Mouse (Mus musculus): ENCODE measurements around the gene Dohh. TPM values are rescaled to one million over a fixed set of nuclear protein-coding genes. Genes with fewer than 3 reads are reported as not detected.

Dohh gene
- total RNA-seq, 2 experiments from 2014 or later = 79.1 to 87.1 TPM

- peak; percentile 84 for DNase-seq (ENCODE audit: extremely low spot score in 1 of 2, low spot score in 1 of 2)
These were observed 27.0 kb upstream of the Dohh start, which contains the start of gene Mfsd12 for GRCm38 (mm10) chr10:81356991-81357844. TSS of gene Mfsd12 (plus strand) at chr10:81357491.

GRCm38 (mm10) chr10:81358209-81358608, 26.0 kb upstream of the Dohh start:
- no peak for DNase-seq (ENCODE audit: extremely low spot score in 1 of 2, low spot score in 1 of 2)

- DNase-seq (ENCODE audit: extremely low spot score in 1 of 2, low spot score in 1 of 2) = no peak
These were observed 25.4 kb upstream of the Dohh start for GRCm38 (mm10) chr10:81358841-81359240.

GRCm38 (mm10) chr10:81360721-81361120, 23.5 kb upstream of the Dohh start:
- no peak for DNase-seq (ENCODE audit: extremely low spot score in 1 of 2, low spot score in 1 of 2)

GRCm38 (mm10) chr10:81362336-81362949, 21.8 kb upstream of the Dohh start:
- DNase-seq (ENCODE audit: extremely low spot score in 1 of 2, low spot score in 1 of 2) = no peak

- no peak for DNase-seq (ENCODE audit: extremely low spot score in 1 of 2, low spot score in 1 of 2)
These were observed 20.5 kb upstream of the Dohh start for GRCm38 (mm10) chr10:81363436-81364346.

GRCm38 (mm10) chr10:81364666-81365065, 19.6 kb upstream of the Dohh start:
- DNase-seq (ENCODE audit: extremely low spot score in 1 of 2, low spot score in 1 of 2) = no peak

- no peak for DNase-seq (ENCODE audit: extremely low spot score in 1 of 2, low spot score in 1 of 2)
These were observed 19.2 kb upstream of the Dohh start for GRCm38 (mm10) chr10:81365073-81365472.

- no peak for DNase-seq (ENCODE audit: extremely low spot score in 1 of 2, low spot score in 1 of 2)
These were observed 18.4 kb upstream of the Dohh start, which contains the start of gene 4930404N11Rik for GRCm38 (mm10) chr10:81365672-81366476. TSS of gene 4930404N11Rik (minus strand) at chr10:81365816.

- no peak for DNase-seq (ENCODE audit: extremely low spot score in 1 of 2, low spot score in 1 of 2)
These were observed 17.6 kb upstream of the Dohh start for GRCm38 (mm10) chr10:81366477-81367206.

- DNase-seq (ENCODE audit: extremely low spot score in 1 of 2, low spot score in 1 of 2) = no peak
These were observed 17.1 kb upstream of the Dohh start for GRCm38 (mm10) chr10:81367207-81367495.

- DNase-seq (ENCODE audit: extremely low spot score in 1 of 2, low spot score in 1 of 2) = no peak
These were observed 8.9 kb upstream of the Dohh start for GRCm38 (mm10) chr10:81375322-81375721.

GRCm38 (mm10) chr10:81376561-81377361, 7.5 kb upstream of the Dohh start:
- no peak for DNase-seq (ENCODE audit: extremely low spot score in 1 of 2, low spot score in 1 of 2)

- no peak for DNase-seq (ENCODE audit: extremely low spot score in 1 of 2, low spot score in 1 of 2)
These were observed 6.9 kb upstream of the Dohh start for GRCm38 (mm10) chr10:81377362-81377664.

GRCm38 (mm10) chr10:81377793-81378552, 6.3 kb upstream of the Dohh start, which contains the start of gene Fzr1:
TSS of gene Fzr1 (minus strand) at chr10:81378516.
- no peak for DNase-seq (ENCODE audit: extremely low spot score in 1 of 2, low spot score in 1 of 2)

GRCm38 (mm10) chr10:81378553-81379182, 5.6 kb upstream of the Dohh start:
- DNase-seq (ENCODE audit: extremely low spot score in 1 of 2, low spot score in 1 of 2) = peak; percentile 99

- no peak for DNase-seq (ENCODE audit: extremely low spot score in 1 of 2, low spot score in 1 of 2)
These were observed 5.1 kb upstream of the Dohh start for GRCm38 (mm10) chr10:81379183-81379553.

All from layer of hippocampus, postnatal 25 days (tissue).